Mouse (Mus musculus): ENCODE results near the gene Sh3kbp1.
A peak's percentile ranks its signal among the peaks of the same experiment; 100 is the strongest.

Gene Sh3kbp1

DNA sequence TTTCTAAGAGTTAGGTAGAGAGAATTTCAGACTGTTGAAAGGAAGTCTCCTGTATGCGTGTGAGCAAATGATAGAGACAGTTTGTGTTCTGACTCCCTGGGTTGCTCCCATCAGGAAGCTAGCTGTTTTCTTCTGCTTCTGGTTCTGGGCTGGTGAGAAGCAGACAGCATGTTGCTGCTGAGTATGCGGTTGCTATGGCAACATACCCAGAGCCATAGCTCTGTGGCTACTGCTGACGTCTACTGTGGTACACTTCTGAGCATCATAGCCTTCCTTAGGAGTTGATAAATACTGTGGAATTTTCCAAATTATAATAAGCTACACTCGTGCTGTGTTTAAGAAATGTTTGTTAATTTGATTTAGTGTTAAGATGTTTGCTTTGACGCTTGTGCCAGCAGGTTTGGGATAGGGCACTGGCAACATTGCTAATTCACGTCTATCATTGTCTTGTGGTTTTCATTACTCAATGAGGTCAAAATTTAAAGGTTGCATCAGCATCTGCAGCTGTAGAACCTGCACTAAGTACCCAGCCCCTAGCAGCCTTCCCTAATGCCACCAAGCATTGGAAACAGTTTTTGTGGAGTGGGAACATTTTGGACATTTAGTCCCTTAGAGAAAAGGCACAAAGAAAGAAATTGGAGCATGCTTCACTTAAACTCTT lies 202.2 kb downstream of the Sh3kbp1 start:
- DNase-seq (ENCODE audit: extremely low read depth, insufficient read length, low spot score): no peak

DNA sequence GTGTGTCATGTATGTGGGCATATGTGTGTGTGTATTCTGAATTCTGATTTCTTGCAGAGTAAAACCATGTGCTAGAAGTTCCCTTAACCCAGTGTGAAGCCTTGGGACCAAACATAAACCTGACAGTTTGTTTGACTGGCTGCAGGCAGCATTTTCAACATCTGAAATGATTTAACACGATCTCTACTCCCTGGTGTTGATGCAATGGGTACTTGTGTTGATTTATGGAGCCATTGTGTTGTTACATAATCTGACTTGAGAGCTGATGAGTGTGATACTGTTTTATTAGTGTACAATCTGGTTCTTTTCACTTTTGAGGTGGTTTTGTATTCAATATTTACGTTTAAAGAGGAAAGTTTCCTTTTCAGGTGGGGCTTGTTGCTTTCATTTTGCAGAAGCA lies 204.1 kb downstream of the Sh3kbp1 start:
- DNase-seq (ENCODE audit: extremely low read depth, insufficient read length, low spot score): no peak

- DNase-seq (ENCODE audit: extremely low read depth, insufficient read length, low spot score): no peak
These were observed 208.2 kb downstream of the Sh3kbp1 start for GRCm38 (mm10) chrX:159835239-159835638.

GRCm38 (mm10) chrX:159837379-159837778 lies 210.3 kb downstream of the Sh3kbp1 start:
- peak; percentile 66 for DNase-seq (ENCODE audit: extremely low read depth, insufficient read length, low spot score)

DNA sequence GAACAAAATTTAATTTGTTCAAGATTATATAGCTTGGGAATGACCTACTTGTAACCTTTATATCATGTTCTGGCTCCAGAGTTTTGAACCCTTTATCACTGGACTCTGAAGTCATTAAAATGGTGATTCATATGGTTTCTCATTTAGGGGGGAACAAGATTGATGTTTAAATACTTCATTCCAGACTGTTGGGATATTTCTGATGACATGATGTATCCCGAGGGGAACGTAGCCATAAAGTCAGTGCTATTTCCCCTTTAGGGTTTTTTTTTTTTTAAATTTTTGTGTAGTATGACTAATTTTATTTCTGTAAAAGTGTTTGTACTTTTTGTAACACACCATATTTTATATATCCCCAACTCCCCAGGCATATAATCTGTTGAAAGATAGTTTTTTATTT lies 212.7 kb downstream of the Sh3kbp1 start:
- no peak for DNase-seq (ENCODE audit: extremely low read depth, insufficient read length, low spot score)

GRCm38 (mm10) chrX:159840225-159840624 lies 213.2 kb downstream of the Sh3kbp1 start:
- peak; percentile 56 for DNase-seq (ENCODE audit: extremely low read depth, insufficient read length, low spot score)

DNA sequence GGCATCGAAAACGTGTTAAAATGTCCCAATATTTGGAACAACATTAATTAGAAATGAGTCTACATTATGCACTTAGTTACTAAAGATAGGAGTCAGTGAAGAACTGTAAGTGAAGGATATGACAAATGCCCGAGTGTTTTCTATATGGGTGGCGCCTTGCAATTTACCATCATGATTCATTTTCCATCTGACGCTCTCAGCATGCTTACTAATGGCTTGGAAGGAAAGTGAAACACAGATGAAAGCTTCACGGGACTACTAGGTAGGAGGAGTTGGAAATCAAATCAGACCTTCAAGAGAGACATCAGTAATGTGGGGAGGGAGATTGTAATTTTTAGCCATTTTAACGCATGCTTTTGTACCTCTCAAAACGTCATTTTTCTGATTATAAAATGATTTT lies 223.7 kb downstream of the Sh3kbp1 start:
- peak; percentile 8 for DNase-seq (ENCODE audit: extremely low read depth, insufficient read length, low spot score)

- DNase-seq (ENCODE audit: extremely low read depth, insufficient read length, low spot score): no peak
These were observed 229.8 kb downstream of the Sh3kbp1 start for GRCm38 (mm10) chrX:159856866-159857265.

GRCm38 (mm10) chrX:159858126-159858525 lies 231.1 kb downstream of the Sh3kbp1 start:
- DNase-seq (ENCODE audit: extremely low read depth, insufficient read length, low spot score): no peak

GRCm38 (mm10) chrX:159860841-159861530 lies 233.9 kb downstream of the Sh3kbp1 start:
- DNase-seq (ENCODE audit: extremely low read depth, insufficient read length, low spot score): no peak

GRCm38 (mm10) chrX:159867660-159868059 lies 240.6 kb downstream of the Sh3kbp1 start:
- no peak for DNase-seq (ENCODE audit: extremely low read depth, insufficient read length, low spot score)

- no peak for DNase-seq (ENCODE audit: extremely low read depth, insufficient read length, low spot score)
These were observed 245.4 kb downstream of the Sh3kbp1 start for GRCm38 (mm10) chrX:159872521-159872920.

- no peak for DNase-seq (ENCODE audit: extremely low read depth, insufficient read length, low spot score)
These were observed 250.7 kb downstream of the Sh3kbp1 start for GRCm38 (mm10) chrX:159877770-159878169.

- DNase-seq (ENCODE audit: extremely low read depth, insufficient read length, low spot score): no peak
These were observed 252.4 kb downstream of the Sh3kbp1 start for GRCm38 (mm10) chrX:159879455-159879854.

- DNase-seq (ENCODE audit: extremely low read depth, insufficient read length, low spot score): no peak
These were observed 254.5 kb downstream of the Sh3kbp1 start for GRCm38 (mm10) chrX:159881576-159881975.

- no peak for DNase-seq (ENCODE audit: extremely low read depth, insufficient read length, low spot score)
These were observed 269.5 kb downstream of the Sh3kbp1 start for GRCm38 (mm10) chrX:159896536-159896935.

- DNase-seq (ENCODE audit: extremely low read depth, insufficient read length, low spot score): no peak
These were observed 271.0 kb downstream of the Sh3kbp1 start for GRCm38 (mm10) chrX:159898110-159898509.

DNA sequence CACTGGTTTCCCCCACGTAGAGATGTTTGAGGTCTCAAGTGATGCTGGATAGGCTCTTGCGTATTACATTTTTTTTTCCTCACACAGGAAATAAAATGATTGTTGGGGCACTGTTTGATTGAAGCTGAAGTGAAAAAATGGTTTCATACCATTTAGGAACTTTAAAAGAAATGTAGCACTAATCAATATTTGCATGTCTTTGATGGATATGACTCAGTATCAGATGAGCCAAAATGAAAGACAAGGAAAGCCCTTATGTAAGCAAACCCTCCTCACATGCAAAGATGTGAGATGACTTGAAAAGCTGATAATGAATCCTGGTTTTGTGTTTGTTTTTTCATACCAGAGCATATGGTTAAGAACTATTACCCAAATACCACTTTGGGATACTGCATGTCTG lies 272.0 kb downstream of the Sh3kbp1 start:
- DNase-seq (ENCODE audit: extremely low read depth, insufficient read length, low spot score): no peak

- no peak for DNase-seq (ENCODE audit: extremely low read depth, insufficient read length, low spot score)
These were observed 276.3 kb downstream of the Sh3kbp1 start for GRCm38 (mm10) chrX:159903421-159903820.

- no peak for DNase-seq (ENCODE audit: extremely low read depth, insufficient read length, low spot score)
These were observed 280.6 kb downstream of the Sh3kbp1 start for GRCm38 (mm10) chrX:159907703-159908102.

DNA sequence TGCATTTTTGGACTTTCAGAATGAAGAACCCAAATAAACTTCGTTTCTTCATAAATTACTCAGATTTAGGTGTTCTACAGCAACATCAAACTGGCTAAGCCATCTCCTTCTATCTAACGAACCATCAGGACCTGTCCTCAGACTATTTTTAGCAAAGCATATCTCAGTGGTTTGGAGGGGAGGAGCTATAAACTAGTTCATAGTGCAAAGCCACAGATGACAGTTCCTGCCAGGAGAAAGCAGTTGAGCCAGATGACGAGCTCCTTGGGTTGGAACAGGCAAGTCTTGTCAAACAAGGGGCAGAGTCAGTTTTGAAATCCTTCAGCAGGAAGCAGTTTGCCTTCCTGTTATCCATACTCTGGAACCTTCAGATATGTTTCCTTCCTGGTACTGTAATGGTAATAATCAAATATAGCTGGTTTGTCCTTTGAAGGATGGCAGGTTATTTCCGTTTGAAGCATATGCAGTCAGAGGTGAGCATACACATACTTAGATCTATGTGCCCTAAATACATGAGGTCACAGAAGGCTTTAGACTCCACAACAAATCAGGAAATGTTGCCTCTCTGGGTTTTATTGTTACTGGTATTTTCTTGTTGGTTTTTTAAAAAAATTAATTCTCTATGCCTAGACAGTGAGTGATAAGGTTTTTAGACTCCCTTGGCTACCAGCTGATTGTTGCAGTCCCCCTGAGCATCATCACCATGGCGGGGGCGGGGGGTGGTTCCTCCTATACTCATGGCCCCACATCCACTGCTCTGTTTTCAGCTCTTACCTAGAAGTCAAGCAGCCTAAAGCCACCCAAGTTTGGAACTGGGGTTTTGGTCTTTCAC lies 282.6 kb downstream of the Sh3kbp1 start:
- DNase-seq (ENCODE audit: extremely low read depth, insufficient read length, low spot score): peak; percentile 4
